Mouse (Mus musculus) spleen, postnatal 4 days (tissue): ENCODE results near the gene Serpinf2.

Source experiments
- DNase-seq, 2 experiments: peaks; one replicate each; pipeline ENCODE4 v3.0.0; 2022; ENCODE audit warnings: low spot score in 2 of 2

The Serpinf2 gene

DNA sequence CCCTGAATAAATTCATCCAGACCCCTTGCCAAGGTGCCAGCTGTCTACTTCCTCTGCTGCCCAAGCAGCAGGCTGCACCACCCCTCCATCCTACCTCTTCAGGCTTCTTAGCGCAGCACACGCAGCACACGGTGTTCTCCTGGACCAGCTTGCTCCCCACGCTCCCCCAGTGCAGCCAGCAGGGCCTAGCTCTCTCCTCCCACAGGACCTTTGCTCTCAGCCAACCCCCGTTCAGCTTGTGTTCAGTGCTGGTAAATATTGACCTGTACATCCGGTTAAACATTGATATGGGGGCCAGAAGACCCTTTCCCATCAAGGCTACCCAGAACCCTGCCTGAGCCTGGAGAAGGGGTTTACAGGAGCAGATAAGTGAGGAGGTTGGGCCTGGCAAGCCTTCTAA, at the start of gene Serpinf2:
Gene Serpinf2 (minus strand): TSS at position 229 of the 400 bp plus-strand sequence.
- DNase-seq = no peak

DNA sequence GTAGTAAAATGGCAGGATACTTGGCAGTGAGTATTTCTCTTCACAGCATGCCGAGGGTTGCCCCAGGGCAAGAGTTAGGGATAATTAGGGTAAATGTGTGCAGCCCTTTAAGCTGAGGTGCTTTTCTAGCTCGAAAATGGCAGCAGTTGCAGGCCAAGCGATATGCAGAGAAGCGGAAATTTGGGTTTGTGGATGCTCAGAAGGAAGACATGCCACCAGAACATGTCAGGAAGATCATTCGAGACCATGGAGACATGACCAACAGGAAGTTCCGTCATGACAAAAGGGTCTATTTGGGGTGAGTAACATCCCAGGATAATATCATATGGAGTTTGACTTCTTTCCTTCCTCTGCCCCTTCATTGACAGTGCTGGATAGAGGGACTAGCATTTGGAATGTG, 48.1 kb upstream of the Serpinf2 start:
- DNase-seq = no peak

DNA sequence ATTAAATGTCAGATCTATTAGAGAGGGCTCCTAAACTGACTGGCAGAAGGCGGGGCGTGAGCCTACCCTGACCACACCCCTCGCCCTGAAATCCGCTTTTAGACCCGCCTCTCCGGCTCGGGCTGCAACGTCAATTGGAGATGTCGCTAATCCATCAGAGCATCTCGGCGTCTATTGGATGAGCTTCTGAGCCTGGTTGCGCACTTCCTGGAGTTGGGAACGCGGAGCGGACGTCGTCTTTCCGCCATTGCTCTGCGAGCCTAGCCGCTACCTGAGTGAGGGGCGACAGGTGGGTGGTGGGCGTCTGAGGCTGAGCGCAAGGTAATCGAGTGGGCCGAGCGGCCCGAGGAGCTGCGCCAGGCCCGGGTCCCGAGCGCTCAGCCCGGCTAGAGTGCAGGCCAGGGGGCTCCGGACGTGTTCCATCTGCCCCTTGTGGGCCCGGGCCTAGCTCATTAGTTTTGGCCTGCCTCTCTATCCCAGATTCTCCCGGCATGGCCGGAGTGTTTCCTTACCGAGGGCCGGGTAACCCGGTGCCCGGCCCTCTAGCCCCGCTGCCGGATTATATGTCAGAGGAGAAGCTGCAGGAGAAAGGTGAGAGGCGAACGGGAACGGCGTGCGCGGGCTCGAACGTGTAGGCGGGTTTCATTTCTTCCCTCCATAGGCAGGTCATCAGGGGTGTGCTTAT, 47.4 kb upstream of the Serpinf2 start, which contains the start of gene Prpf8:
Gene Prpf8 (plus strand): TSS at position 216 of the 685 bp plus-strand sequence.
- DNase-seq = peak; percentile 97

DNA sequence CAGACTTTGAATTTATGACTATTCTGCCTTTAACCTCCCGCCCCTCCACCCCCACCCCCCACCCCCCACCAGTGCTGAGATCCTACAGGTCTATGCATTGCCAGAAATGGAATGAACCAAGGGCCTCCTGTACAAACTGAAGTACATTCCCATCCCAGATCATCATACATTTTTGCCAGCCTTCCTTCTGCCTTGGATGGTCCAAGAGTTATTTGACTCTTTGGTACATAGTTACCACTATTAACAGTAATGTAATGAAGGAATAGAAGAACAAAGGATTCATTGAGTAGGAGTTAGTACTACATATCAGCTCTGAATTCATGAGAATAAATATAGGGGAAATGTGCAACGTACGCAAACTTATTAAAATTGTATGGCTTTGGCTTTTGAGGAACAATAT, 46.8 kb upstream of the Serpinf2 start:
- no peak for DNase-seq

DNA sequence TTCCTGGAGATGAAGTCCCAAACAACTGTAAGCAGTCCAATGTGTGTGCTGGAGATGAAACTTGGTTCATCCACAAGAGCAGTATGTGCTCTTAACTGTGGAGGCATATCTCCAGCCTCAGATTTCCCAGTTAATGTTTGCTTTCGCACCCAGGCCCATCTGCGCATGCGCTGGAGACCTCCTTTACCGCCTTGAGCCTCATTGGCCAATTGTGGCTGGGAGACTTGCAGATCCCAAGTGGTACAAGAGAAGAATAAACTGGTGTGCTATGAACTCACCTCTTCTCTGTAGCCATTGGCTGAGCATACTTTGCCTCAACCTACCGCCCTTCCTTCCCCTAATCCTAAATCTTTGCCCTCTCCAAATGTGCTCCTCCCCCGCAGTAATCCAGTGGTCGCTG, 34.0 kb upstream of the Serpinf2 start:
- no peak for DNase-seq

DNA sequence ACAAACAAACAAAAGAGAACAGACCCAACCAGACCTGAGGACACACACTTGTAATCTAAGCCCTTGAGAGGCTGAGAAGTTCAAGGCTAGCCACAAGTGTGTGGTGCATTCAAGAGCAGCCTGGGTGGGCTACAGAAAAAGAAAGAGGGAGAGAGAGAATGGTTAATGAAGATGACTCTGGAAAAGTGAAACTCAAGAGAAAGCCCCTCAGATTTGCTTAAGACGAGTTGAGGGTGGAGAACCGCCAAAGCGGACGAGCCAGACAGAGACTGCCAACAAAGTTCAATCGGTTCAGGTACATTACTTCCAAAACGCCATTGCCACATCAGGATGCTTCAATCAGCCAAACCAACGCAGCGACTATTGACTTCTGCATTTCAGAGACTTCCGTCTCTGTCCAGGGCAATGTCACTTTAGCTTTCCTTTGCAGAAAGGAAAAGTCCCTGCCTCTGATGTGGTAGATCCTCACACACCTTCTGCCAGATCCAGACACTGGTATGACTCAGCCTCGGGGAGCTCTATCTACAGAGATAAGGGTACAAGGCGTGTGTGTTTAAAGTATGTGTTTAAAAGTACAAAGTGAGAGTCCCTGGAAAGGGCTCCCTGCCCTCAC, 33.2 kb upstream of the Serpinf2 start:
- DNase-seq = no peak

DNA sequence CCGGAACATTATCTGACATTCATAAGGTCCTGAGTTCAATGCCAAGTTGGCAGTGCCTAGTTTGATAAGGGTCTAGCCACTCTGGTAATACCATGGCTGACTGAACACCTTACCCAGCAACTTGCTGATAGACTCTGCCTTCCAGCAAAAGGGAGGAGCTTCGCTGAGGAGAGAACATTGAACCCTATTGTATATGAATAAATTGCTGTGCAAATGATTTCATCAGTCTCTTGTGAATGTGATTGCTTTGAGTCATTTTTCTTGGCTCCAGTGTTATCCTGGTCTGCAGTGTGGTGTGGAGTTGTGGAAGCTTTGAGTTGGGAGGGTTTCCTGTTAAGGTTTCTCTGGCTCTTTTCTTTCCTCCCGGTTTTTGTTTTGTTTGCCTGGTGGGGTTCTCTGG, 31.3 kb upstream of the Serpinf2 start:
- no peak for DNase-seq

DNA sequence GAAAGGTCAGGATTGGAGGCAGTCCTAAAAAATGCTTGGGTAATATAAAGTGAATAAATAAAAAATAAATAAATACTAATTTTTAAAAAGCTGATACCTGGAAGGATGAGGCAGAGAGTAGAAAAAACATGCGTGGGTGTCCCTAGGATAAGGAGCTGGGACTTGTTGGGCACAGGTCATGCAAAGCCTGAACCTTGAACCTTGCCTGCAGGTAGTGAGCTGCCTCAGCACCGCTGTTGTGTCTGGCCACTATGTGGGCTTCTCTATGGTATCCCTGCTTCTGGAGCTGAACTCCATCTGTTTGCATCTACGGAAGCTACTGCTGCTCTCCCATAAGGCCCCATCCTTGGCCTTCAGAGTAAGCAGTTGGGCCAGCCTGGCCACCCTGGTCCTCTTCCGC, 29.9 kb upstream of the Serpinf2 start:
- no peak for DNase-seq

DNA sequence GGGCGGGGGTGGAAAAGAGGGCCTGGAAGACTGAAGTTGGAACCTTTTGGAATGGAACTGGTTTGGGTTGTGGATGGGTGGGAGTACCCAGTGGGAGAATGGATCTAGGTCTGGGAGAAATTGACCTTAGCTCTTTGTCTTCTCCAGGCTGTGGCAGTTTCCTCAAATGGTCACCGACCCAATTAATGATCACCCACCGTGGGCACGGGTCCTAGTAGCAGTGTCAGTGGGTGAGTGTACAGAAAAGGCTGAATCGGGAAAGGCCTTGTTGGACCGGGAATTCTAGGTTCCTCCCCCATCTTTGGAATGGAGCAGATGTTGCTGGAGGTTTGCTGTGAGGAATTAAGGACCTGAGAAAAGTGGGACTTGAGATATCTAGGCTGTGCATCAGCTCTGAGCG, 29.0 kb upstream of the Serpinf2 start:
- DNase-seq = no peak

DNA sequence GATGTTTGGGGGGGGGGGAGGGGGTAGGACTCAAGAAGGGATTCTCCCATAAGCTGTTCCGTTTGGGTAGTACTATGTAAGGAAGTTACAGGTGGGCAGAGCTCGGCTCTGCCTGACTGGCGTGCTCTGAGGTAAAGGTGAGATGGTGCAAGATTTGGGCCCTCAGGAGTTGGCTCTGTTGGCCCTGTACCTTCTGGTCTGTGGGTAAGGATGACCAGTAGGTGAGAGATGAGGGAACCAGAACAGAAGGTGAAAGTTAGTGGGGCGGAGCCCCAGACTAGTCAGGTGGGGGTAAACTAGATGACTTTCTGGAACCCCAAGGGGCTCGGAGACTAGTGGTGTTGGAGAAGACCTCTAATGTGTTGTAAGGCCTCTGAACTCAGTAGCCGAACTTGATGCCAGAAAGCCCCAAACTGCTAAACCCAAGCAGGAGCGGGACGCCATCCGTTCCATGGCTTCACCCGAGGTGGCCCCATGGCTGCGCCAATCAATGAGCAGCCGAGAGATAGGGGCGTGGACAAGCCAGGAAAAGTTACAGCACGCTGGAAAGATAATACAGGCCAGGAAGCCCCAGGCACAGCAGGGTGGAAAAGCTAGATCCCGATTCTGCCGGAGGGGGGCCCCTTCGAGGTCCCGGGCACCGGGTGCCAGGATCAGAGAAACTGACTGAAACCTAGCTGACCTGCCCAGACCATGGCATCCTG, 28.3 kb upstream of the Serpinf2 start:
- peak; percentile 56 to 78 for DNase-seq

DNA sequence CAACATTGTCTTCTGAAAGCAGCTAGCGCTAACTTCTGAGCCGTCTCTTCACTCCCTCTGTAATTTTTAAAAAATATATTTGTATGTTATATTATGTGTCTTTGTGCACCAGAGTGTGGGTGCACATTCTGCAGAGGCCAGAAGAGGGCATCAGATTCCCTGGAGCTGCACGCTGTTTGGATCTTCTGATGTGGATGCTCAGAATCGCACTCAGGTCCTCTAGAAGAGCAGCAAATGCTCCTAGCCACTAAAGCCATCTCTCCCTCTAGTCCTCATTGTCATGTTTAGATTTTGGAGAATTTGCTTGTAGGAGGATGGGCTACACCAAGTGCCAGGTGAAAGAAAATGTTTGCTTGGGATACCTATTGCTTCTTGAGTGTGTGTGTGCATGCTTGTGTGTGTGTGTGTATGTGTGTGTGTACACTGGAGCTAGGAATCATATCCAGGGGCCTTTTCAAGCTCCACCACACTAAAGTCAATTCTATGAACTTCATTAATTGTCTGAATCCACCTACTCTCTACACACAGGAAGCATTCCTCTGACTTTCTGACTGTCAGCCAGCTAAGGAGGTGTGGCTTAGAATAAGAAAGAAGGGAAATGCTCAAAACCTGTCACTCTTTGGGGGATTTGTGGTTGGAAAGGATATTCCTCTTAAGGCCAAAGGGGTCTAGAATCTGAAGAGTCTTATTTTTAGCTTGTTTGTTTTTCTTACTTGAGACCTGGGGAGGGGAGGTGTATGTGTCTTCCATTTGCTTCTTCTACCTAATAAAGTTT, 27.5 kb upstream of the Serpinf2 start:
- no peak for DNase-seq

DNA sequence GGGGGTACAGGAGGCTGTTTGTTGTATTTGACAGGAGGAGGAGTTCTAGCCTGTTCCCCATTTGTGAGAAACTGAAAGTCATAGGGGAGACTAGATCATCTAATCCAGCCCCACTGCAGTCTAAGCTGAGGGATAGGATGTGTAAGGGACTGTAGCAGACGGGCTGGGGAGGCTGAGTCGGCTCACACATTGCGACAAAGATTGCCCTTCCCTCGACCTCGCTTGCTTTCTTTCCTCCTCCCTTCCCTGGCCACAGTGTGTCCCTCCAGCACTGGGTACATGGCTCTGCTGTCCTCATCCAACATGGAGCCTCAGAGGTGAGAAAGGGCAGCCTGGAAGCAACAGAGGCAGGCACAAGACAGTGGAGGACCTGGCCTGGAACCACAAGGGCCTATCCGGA, 25.7 kb upstream of the Serpinf2 start:
- DNase-seq = no peak

DNA sequence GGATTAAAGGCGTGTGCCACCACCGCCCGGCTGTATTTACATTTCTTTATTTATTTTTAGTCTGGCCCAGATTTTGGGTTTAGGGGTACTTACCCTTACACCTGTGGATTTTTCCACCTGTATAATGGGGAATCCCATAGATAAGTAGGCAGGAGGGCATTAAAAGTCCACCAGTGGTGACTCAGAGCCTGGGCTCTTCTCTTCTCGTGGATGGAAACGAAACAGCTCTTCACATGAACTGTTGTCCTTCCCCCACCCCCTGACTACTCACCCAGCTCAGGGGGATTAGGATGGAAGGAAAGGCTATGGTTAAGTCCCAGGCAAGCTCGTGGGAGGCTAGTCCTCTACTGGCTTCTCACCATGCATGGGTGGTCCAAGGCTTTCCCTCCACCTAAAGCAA, 25.0 kb upstream of the Serpinf2 start:
- no peak for DNase-seq

DNA sequence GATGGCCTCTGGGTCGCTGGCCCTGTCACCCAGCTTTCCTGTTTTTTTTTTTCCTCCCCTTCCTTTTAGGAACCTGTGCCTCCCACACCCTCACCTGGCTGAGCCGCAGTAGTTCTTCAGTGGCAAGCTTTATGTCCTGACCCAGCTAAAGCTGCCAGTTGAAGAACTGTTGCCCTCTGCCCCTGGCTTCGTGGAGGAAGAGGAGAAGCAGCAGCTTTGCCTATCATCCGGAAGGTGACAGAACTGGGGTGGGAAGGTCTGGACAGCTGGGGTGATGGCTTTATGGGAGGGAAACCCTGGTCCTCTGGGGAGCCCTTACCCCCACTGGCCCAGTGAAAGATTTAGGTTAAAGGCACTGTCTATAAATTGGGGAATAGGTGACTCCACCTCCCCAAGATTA, 24.2 kb upstream of the Serpinf2 start:
- DNase-seq = no peak

DNA sequence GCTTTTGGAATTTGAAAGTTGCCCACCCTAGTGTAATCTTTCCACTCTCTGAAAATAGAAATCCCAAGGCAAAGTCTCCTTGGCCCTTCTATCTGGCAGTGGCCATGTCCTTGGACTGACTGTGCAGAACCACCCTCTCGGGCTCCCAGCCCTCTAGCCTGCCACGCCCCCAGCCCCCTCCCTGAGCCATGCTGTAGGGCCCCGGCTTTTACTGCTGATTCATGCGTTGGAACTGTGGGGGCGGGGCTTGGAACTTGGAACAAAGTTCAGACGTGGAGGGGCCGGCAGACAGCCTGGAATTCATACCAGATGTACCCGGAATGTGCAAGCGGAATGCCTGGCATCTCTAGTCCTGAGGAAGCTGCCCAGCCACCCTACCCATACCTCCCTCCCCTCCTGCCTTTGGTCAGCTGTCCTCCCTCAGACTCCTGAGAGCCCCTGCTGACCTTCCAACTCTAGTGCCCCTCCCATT, 23.5 kb upstream of the Serpinf2 start:
- peak; percentile 77 to 85 for DNase-seq

DNA sequence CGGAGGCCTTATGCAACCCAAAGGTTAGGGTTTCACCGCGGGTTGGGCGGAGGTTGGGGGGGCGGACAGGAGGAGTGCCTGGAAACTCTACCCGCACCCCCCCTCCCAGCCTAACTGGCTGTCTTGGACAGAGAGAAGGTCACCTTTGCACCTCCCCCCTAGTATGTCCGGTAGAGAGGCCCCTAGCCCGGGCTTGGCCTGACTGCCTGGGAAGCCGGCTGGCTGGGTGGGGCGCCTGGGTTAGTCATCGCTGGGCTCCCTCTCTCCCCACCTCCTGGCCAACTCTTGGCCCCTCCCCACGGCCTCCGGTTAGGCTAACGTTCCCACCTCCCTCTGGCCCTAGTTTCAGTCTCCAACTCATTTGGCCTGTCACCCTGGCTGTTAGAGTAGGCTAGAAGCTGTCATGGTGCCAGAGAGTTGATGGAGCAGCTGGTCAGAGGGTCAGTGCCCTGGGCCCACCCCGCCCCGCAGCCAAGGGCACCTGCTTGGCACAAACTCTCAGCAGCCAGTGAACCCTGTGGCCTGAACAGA, 22.9 kb upstream of the Serpinf2 start:
- peak; percentile 65 to 84 for DNase-seq

DNA sequence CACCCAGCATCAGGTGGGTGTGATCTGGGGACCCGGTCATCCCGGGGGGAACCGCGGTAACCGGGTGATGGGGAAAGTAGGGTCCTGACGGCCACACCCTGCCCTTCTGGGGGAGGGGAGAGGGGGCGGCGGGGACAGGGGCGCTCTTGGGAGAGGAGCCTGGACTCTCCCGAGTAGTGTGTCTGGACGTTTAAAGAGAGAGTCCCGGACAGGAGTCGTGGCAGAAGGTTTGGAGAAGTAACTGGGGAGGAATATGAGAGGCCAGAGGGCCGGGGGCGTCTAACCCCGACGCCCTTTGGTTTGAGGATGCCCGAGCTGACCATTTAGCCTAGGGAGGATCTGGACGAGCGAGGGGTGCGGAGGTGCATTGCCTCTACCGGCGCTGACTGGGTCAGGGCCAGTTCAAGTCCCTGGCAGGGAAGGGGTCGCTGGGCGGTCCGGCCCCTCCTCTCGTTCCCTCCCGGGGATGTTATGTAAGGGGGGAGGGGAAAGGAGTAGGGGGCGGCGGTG, 22.4 kb upstream of the Serpinf2 start:
- no peak for DNase-seq

DNA sequence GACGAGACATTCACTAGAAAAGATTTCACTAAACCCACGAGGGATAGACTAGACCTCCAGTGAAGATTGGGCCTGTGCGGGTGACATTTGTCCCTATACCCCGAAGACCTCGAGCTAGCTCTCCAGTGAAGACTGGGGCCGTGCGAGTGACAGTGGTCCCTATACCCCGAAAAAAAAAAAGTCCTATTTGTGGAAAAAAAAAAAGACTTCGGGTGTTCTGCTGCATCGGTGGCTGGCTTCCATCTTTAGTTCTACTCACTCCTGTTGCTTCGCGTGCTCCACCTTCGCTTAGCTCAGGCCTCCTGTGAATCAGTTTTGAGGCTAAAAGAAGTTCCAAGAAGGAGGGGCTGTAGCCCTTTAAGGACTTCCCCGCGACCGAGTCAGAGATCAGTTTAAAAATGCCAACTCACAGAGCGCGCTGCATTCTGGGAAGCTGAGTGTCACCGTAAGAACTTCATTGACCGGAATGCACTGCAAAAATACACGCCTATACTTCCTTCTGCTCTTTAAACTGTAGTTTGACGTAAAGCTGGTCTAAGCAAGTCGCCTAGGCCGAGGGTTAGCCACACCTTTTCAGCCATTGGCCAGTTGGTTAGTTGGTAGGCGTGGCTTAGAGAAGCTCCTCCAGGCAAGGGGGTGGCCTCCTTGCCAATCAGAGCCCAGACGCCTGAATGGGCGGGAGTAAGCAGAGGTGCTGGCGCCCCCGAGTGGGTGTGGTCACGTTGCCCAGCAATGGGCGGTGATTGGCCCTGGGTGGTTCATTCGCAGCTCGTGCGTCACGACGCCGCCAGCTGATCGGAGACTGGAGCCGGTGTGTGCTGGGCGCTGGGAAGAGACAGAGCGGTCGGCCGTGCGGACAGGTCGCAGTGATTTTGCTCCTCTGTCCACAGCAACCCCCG, 21.7 kb upstream of the Serpinf2 start, which contains the start of gene Tlcd2:
Gene Tlcd2 (plus strand): TSS at position 872 of the 899 bp plus-strand sequence.
- peak; percentile 98 to 99 for DNase-seq

DNA sequence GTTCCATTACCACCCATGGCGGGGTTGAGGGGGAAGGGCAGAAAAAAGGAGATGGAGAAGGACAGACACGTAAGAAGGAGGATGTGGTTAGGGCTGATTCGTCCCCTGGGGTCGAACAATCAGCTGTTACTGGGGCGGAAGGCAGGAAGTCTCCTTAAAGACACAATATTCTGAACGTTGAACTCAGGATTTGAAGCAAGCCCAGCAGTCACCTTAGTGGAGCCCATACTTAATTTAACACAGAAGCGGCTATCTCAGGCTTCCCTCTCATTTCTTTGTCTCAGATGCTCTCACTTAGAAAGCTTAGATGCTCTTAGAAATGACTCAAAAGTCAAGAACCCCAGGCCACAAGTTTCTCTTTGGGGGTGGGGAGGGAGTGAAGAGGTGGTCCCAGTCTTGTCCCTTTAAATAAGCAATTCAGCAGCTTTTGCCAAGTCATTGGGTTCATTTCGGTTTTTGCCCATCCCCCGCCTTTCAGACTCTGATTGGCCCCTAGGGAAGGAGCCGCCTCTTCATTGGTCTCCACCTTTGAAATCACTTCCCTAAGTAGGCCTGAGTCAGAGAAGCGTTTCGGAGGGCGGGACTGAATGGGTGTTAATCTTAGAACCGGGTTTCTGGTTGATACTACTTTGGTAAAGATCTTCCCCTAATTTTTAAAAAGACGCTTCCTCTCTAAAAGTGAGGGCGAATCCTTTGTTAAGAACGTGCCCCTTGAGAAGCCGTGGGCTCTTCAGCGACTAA, 20.9 kb upstream of the Serpinf2 start:
- DNase-seq = peak; percentile 89 to 90

DNA sequence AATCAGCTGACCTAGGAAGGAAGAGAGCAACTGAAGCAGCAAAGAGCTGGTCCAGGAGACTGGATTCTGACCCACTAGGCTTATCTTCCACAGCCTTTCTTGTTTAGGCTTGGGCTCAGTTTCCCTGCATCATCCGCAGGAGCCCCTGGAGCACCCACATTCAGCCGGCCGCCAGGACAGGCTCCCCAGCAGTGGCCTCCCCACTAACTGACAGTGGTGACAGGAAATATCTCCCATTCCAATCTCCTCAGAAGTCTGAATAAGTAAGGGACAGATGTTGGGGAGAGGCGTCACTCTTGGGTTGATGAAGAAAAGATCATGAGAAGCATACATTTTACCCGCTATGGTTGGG, 20.3 kb upstream of the Serpinf2 start:
- DNase-seq = no peak
